Mouse (Mus musculus) cortical plate, adult 2 months (tissue): ENCODE results near the gene Csrp3. TPM values are rescaled to one million over a fixed set of nuclear protein-coding genes. Genes with fewer than 3 reads are reported as not detected.

Experiments
- H3K27ac ChIP-seq: fragments of 200-500 bp; 2 replicates; pipeline ENCODE4 v1.5.1; 2012; ENCODE audit warnings: low read length, control low read depth, inconsistent platforms; ENCODE audit not compliant: insufficient read depth
- H3K4me1 ChIP-seq: fragments of 200-500 bp; 2 replicates; pipeline ENCODE4 v1.6.1; 2011; ENCODE audit warnings: low read length; ENCODE audit not compliant: control insufficient read depth, insufficient read depth
- H3K4me3 ChIP-seq: fragments of 200-500 bp; 2 replicates; pipeline ENCODE4 v1.5.1; 2011; ENCODE audit warnings: mild to moderate bottlenecking, low read length, control low read depth; ENCODE audit not compliant: insufficient read depth
- CTCF ChIP-seq: fragments of 200-500 bp; IDR thresholded peaks from 2 replicates; pipeline ENCODE4 v1.5.1; 2011; ENCODE audit warnings: mild to moderate bottlenecking, control low read depth, low read length; ENCODE audit not compliant: insufficient read depth; ENCODE audit errors: extremely low read depth
- POLR2A ChIP-seq: fragments of 200-500 bp; IDR thresholded peaks from 2 replicates; pipeline ENCODE4 v1.6.1; 2011; ENCODE audit warnings: mild to moderate bottlenecking, low read length, control low read depth; ENCODE audit not compliant: insufficient read depth; ENCODE audit errors: extremely low read depth
- polyA plus RNA-seq: library from polyadenylated mRNA; depleted of rRNA; stranded (reverse); fragments of >200 nt; gene quantifications from 2 replicates; pipeline ENCODE4 v1.2.3, GENCODE M21; 2012

Gene Csrp3
- polyA plus RNA-seq, 1 experiment, result not detected

GRCm38 (mm10) chr7:48834989-48835626 lies 12.7 kb downstream of the Csrp3 start:
- H3K4me3 ChIP-seq, result no peak overlapping the region
- no peak overlapping the region for H3K27ac ChIP-seq
- no peak for TF ChIP-seq CTCF
- H3K4me1 ChIP-seq, result no peaks in the 10 kb centered on the region; the same call in 1 of the 2 replicates

- TF ChIP-seq CTCF (no peak), POLR2A (no peak)
- H3K4me3 ChIP-seq, result no peak overlapping the region
- no peak overlapping the region for H3K27ac ChIP-seq
- no peaks in the 10 kb centered on the region; the same call in 1 of the 2 replicates for H3K4me1 ChIP-seq
Measured at GRCm38 (mm10) chr7:48834371-48834970, 13.4 kb downstream of the Csrp3 start.

DNA sequence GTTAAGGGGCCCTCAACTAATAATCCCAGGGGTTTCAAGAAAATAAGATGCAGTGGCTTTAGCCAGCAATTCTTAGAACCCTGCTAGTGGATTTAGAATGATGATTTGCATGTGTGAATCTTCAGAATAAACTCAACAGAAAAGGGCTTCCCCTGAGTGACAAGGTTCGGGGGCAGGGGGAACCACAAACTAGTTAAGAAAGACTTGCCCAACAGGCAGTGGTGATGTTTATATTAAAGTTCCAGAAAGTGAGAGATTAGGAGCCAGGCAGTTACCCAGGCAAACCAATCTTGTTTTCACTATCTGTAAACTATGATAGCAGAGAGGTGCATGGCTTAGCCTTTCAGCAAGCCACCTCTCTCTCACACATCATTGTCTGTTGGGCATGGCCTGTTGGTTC lies 15.1 kb downstream of the Csrp3 start:
- TF ChIP-seq CTCF (no peak), POLR2A (no peak)
- Histone ChIP-seq H3K4me3 (no peak overlapping the region), H3K4me1 (no peaks in the 10 kb centered on the region; the same call in 1 of the 2 replicates), H3K27ac (no peak overlapping the region)

DNA sequence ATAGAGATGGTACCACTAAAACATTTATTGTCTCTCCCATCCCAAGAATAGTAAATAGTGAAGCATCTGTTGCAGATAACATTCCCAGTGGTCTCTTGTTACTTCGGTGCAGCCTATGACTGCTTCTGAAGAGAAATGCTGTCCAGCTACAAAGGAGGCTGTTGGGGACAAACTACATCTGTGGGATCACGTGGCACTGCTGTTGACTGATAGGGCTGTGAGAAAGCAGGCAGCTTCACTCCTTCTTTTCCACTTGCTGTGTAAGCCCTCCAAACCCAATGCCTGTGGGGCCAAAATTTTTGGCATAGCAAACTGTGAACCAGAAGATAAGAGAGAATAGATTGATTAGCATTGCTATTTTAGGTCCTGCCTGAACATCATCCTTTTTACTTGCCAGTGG lies 17.4 kb downstream of the Csrp3 start:
- TF ChIP-seq POLR2A, result no peak
- no peak for TF ChIP-seq CTCF
- Histone ChIP-seq H3K27ac (no peak overlapping the region), H3K4me3 (no peak overlapping the region), H3K4me1 (no peaks in the 10 kb centered on the region; the same call in 1 of the 2 replicates)

GRCm38 (mm10) chr7:48829177-48829910 lies 18.5 kb downstream of the Csrp3 start:
- Histone ChIP-seq H3K27ac (no peak overlapping the region), H3K4me1 (no peaks in the 10 kb centered on the region), H3K4me3 (no peak overlapping the region)
- TF ChIP-seq CTCF (no peak), POLR2A (no peak)

- Histone ChIP-seq H3K4me3 (no peak overlapping the region), H3K27ac (no peak overlapping the region), H3K4me1 (no peaks in the 10 kb centered on the region)
- TF ChIP-seq CTCF (no peak), POLR2A (no peak)
Measured at GRCm38 (mm10) chr7:48825170-48825569, 22.7 kb downstream of the Csrp3 start.

GRCm38 (mm10) chr7:48824671-48825070 lies 23.2 kb downstream of the Csrp3 start:
- Histone ChIP-seq H3K27ac (no peak overlapping the region), H3K4me3 (no peak overlapping the region), H3K4me1 (no peaks in the 10 kb centered on the region)
- TF ChIP-seq CTCF, result no peak
- no peak for TF ChIP-seq POLR2A

- no peak for TF ChIP-seq CTCF
- TF ChIP-seq POLR2A, result no peak
Measured at GRCm38 (mm10) chr7:48823621-48824020, 24.2 kb downstream of the Csrp3 start.

DNA sequence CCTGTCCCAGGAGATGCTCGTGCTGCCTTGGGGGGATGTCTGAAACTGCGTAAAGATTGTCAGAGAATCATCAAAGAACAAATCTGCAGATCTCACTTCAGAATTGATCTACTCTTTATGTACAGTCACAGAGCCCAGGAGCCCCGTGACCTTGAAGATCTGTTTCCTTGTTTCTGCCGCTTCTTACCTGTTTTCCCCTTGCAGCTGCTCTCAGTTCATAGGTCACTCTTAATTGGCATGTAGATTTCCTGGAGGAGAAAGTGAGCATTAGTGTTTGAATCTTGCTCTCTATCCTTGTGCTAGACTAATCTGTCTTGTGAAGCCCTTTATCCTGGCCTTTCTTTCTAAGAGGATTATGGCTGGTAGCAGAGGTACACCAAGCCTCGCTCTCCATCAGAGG lies 26.2 kb downstream of the Csrp3 start:
- no peak overlapping the region for H3K4me3 ChIP-seq
- TF ChIP-seq CTCF (no peak), POLR2A (no peak)
- H3K4me1 ChIP-seq, result no peaks in the 10 kb centered on the region
- no peak overlapping the region for H3K27ac ChIP-seq

More at GRCm38 (mm10) chr7:48823621-48824020, 24.2 kb downstream of the Csrp3 start:
- Histone ChIP-seq H3K4me3 (no peak overlapping the region), H3K4me1 (no peaks in the 10 kb centered on the region), H3K27ac (no peak overlapping the region)
